In the genomic region with DNA sequence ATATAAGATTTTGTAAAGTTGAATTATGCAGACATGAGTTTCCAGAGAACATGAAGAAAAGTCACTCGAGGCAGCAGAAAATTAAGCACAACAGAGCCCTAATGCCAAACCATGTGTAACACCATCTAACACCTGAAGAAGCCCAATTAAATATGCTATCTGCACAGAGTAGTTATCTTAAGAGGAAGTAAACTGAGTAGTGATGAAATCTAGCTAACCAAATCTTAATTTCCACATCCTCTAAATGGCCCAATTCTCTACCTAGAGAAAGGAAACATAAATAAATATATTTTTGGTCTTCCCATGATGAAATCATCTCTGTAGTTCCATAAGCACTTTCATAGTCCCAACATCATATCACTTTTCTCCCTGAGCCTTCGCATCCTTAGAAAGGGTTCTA, we compare ENCODE assay signal across 17 mouse cellular contexts.
"Had no signal": no experiment of that assay in that cellular context is flagged by ENCODE, and none has a peak within 500 bp of the region (broad histone marks: within the 10 kb centered on the region; RNA-seq: fewer than 3 reads in every experiment).

No protein-coding gene starts in this region.

- H3K4me1 ChIP-seq: liver, embryonic 12.5 days; megakaryocyte, embryonic 14.5 days; neural tube, embryonic 12.5 days had no signal

- H3K4me3 ChIP-seq: liver, embryonic 12.5 days; lung, embryonic 15.5 days; megakaryocyte, embryonic 14.5 days; neural tube, embryonic 12.5 days; stomach, embryonic 15.5 days had no signal

- DNase-seq: lung, adult 2 months; lung, postnatal 14 days; lung, postnatal 36 days; midbrain, embryonic 14.5 days; right cerebral cortex, postnatal 14 days; thymus, adult 18-20 months; thymus, postnatal 14 days; thymus, postnatal 36 days had no signal

- H3K27me3 ChIP-seq: liver, embryonic 12.5 days; lung, embryonic 15.5 days; megakaryocyte, embryonic 14.5 days; neural tube, embryonic 12.5 days; stomach, embryonic 15.5 days had no signal

- H3K4me2 ChIP-seq: liver, embryonic 12.5 days; lung, embryonic 15.5 days; midbrain, embryonic 11.5 days; neural tube, embryonic 12.5 days; stomach, embryonic 15.5 days had no signal

- H3K36me3 ChIP-seq: liver, embryonic 12.5 days; lung, embryonic 15.5 days; neural tube, embryonic 12.5 days; stomach, embryonic 15.5 days had no signal

- H3K27ac ChIP-seq: liver, embryonic 12.5 days; liver, embryonic 14.5 days; lung, embryonic 15.5 days; macrophage; neural tube, embryonic 12.5 days; stomach, embryonic 15.5 days had no signal

- H3K9ac ChIP-seq: liver, embryonic 12.5 days; liver, embryonic 14.5 days; lung, embryonic 15.5 days; neural tube, embryonic 12.5 days; stomach, embryonic 15.5 days had no signal

- ATAC-seq: liver, embryonic 12.5 days; midbrain, embryonic 16.5 days had no signal

- H3K9me3 ChIP-seq: liver, embryonic 12.5 days; lung, embryonic 15.5 days; megakaryocyte, embryonic 14.5 days; neural tube, embryonic 12.5 days; stomach, embryonic 15.5 days had no signal
